Mouse (Mus musculus) ovary, adult 18-20 months (tissue): ENCODE data around the gene Mef2d.

Experiments used
- DNase-seq: peaks from one replicate; pipeline ENCODE4 v3.0.0; 2022; ENCODE audit warnings: low spot score, mixed read lengths

The Mef2d gene

DNA sequence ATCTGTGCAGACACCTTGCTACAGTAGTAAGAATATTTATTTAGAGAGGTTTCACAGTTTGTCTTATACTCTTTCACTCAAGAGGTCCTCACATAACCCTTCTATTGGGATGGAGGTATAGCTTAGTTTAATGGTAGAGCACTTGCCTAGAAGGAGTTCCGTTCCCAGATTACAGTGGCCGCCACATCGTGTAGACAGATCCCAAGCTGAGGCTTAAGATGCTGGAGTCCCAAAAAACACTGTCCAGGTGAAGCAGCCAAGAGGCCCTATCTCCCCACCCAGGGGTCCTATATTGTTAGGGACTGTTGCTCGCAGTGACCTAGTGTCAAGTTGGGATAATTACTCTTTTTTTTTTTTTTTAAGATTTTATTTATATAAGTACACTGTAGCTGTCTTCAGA is 36.8 kb downstream of the Mef2d start:
- no peak for DNase-seq

DNA sequence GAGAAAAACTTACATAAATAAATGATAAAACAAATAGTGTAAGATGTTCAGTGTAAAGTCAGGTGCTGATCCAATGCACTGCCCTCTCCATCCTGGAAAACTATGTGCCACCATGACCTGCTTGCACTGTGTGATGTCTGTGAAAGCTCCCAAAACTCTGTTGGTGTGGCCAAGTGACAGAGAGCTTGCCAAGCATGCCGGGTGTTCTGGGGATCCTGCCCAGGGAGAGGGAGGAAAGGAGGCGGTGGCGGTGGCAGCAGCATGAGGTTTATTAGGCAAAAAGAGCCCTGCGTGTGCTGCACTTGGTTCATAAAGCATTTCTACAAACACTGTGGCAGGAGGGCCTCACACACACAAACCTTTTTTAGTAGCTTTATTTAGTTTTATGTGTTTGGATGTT is 39.2 kb downstream of the Mef2d start:
- no peak for DNase-seq

DNA sequence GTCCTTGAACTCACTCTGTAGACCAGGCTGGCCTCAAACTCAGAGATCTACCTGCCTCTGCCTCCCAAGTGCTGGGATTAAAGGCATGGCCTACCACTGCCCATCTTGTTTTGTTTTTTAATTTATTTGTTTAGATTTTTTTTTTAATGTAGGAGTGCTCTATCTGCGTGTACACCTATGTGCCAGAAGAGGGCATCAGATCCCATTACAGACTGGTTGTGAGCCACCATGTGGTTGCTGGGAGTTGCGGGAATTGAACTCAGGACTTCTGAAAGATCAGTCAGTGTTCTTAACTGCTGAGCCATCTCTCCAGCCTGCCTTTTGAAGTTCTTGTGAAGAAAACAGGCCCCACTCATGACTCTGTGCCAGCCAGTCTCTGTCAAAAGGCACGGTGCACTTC is 44.3 kb downstream of the Mef2d start:
- no peak for DNase-seq

DNA sequence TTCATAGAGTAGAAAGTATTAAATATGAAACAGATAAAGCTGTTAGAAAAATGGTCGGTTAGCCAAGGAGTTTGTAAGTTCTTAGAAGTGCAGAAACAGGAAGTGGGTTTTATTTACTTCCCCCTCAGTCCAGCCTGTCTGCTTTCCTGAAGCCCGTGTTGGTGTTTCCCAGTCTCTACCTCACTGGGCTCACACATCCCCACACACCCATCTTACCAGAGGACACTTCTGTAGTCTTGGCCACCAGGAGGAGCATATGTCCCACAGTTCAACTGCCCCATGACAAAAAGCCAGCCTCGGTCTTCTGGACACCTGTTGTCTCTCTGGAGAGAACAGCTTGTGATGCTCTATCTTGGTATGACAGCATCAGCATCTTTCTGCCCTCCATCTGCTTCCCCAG is 49.0 kb downstream of the Mef2d start:
- DNase-seq, result no peak

DNA sequence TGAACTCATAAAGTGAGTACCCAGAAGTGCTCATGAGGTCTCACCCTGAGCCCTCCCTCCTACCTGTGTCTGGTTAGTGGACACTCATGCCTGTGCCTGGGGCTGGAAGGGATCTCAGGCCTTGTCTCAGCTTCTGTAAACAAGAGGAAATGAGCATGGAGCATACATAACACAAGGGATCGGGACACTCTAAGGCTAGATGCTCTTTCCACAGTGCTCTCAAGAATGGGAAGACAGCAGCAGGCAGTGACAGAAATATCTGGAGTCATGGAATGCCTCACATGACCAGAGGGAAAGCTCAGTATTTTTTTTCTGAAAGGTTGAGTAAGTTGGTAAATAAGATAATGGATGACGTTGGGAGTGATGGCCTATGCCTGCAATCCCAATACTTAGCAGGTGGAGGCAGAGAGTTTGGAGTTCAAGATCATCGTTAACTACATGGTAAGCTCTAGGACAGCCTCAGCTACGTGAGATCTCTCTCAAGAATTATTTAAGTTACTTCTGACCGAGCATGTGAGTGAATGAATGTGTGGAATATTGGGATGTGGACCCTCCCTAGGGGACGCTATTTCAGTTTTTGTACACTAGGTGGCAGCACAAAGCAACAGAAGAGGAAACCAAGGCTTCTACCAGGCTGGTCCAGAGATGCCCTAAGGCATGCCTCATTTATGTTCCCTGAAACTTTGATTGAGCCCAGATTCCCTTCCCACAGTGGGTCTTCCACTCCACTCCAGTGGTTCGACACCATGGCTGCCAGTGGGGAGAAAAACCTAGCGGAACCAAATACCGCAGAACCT is 49.8 kb downstream of the Mef2d start:
- DNase-seq, result no peak

DNA sequence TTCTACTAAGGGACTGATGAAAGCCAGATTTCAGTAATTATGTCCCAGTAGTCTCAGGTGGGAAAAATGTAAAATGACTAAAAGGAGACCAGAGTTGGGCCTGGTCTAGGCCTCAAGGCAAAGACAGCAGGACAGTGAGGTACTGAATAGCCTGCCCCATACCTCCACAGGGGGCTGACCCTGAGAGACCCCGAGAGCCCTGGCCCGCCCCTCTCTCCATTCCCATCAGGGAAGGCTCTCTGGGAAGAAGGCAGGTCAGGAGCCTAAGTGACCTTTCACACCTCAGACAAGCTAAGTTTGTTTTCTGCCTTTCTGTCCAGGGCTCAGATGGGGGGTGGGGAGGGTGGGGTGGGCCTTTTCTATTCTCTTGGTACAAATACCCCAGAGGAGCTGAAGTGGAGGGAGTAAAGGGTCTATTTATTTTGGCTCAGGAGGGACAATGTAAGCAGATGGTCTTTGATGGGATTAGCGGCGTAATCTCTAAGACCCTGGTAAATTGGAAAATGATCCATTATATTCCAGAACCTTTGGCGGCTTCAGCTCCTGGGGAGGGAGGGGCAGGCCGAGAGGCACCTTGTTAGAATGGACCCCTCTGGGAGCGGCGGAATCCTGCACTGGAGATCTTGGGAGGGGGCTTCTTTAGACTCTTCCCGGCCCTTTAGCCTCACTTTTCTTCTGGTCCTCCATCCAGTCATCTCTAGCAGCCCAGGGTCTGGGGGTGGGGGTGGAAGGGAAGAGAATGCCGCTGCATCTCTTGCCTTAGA is 55.8 kb downstream of the Mef2d start:
- no peak for DNase-seq

DNA sequence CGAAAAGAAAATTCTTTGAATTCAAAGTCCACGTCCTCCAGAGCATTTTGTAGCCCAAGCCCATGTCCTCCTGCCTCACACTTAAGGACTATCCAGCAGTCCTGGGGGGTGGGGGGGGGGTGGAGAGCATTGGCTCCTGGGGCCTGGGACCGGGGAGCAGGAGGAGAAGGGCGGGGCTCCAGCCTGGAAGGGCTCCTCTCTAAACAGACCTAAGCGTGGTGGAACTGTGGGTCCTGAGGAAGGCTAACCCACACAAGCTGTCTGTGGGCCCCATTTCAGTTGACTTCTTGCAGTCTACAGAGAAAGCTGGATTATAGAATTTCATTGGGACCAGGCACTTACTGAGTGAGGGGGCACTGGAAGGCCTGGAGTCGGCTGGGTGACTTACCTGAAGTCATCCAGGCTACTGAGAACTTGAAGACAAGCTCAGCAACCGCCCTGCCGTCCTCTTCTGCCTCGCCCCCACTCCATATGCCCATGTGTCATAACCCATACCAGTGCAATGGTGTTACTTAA is 56.4 kb downstream of the Mef2d start:
- no peak for DNase-seq

DNA sequence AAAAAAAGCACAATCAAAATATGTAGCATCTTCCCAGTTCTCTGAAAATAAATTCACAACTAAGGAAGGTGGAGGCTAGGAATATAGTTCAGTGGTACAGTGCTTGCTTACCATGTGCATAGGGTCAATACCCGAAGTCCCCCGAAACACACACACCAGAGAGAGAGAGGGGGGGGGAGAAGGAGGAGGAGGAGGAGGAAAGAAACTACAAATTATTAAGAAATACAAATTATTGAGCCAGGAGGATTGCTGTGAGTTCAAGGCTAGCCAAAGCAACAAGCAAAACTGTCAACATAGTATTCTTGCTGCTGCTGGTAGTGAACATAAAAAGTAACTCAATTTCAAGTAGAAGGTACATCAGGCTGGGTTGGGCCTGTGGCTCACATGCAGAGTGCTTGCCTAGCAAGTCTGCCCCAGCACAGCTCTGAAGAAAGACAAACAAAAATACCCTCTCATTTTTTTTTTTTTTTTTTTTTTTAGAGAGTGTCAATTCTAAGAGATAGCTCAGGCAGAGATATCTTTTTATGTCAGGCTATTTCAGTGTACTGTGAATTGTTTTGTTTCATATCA is 57.5 kb downstream of the Mef2d start:
- no peak for DNase-seq

DNA sequence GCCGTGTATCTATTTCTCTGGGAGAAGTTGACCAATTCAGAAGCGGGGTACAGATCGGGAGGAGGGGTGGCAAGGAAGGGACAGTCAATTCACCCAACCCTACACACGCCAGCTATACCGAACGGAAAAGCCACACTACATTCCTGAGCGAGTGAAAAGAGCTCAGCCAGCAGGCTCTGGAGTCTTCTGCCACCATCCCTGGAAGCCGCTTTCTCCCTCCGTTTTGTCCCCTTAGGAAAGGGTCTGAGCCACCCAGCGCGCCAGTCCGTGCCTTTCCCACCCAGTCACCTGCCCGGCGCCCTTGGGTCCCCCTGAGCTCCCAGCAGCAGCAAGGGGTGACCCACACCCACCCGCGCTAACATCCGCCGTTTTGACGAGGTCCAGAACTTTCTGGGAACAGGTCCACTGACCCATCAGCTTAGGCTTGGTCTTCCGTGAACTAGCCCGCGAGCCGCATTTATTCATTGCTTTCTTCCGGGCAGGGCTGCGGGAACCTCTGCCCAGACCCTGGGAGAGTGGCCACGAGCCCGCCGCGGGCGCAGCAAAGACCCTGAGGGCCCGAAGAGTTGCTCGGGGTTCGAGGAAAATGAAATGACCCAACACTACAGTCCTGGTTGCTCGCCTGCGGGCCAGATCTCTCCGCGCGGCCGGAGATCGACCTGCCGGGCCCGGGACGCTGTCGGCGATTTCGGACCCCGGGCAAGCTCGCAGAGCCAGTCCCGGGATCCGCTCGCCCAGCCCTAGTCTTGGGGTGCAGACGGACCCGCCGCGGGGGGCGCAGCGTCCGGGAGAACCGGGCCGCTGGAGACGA is 58.2 kb downstream of the Mef2d start:
- DNase-seq, result no peak

DNA sequence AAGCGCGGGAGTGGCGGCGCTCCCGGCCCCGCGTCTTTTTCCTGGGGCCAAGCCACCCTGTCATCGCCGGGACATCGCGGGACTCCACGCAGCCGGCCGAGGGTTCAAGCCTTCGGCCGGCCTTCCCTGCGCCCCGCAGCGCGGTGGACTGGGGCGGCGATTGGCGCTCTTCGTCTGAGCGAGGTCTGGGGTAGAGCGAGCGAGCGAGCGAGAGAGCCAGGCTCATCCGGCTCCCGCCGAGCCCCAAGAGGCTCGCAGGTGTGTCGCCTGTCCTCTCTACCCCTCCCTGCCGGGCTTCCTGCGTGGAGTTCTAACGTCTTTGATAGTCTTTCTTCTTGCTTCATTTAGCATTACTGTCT is 58.8 kb downstream of the Mef2d start:
- DNase-seq, result no peak

DNA sequence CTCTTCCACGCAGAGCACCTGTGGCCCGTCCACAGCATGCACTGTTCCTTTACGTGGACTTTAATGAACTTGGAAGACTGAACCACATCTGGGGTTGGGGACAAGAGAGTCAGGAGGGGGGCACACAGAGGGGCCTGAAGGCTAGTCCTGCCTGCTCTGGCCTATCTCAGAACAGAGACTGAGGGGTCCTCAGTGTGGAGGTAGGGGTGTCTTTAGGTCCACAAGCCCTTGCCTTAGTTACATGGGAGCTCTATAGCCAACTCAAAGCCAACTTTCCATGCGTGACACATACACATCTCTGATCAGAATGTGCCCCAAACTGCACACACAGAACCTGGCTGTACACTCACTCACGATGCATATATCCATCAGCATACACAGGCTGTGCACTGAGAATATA is 59.5 kb downstream of the Mef2d start:
- DNase-seq, result no peak

DNA sequence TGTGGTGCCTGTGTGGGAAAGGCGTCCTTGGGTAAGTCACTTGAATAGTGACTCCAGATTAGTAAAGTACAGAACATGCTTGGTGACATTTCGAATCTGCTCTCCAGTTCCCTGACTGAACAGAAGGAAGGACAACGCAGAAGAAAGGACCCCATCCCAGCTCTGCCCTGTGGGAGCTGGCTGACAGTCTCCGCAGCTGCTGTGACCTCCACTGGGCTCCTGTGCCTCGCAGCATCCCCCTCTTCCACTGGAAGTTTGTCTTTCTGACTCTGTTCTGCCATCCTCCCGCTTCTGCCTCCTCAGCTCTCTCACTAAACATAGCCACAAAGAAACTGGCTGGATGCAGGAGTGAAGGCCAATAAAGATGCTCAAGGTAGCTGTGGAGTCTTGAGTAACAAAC is 60.8 kb downstream of the Mef2d start:
- DNase-seq, result no peak

DNA sequence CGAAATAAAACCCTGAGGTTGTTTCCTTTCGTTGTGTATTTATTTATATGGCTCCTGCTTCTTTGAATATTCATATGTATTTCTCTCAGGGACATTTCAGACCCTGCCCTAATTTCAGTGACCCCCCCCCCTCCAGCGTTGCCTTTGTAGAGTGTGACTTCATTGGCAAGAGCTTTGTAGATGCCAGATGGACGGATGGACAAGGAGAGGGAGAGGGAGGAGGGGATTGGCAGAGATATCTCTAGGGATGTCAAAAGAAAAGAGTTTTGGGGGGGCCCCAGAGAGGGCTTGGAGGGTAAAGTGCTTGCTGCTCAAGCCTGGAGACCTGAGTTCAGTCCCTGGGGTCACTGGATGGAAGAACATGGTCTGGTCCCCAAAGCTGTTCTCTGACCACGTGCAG is 61.3 kb downstream of the Mef2d start:
- DNase-seq, result no peak

DNA sequence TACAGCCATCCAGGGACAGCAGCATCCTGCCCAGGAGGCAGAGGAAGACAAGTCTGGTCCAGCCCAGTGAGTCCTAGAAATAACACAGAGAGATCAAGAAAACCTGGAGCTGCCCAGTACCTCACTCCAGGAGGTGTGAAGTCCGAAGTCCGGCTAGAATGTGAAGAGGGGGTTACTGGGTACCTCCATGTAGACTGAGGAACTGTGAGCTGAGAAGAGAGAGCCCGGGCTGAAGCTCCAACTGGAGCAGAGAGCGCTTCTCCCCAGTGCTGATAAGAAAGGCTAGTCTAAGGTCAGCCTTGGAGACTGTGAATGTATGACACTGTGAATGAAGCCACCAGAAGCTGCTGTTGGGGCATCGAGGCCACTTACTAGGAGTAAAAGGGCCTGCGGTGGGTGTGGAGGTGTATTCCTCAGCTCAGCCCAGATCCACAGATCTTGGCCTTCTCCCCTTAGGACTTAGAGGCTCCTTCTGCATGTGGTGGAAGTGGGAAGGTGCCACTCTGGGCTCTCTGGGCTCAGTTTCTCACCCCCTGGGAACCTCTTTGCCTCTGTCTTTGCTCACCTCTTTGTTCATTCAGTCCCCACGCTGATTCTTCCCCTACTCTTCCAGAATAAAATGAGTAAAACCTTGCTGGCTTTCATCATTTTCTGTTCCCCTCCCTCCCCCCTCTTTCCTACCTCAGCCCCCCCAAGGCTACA is 62.0 kb downstream of the Mef2d start:
- no peak for DNase-seq

DNA sequence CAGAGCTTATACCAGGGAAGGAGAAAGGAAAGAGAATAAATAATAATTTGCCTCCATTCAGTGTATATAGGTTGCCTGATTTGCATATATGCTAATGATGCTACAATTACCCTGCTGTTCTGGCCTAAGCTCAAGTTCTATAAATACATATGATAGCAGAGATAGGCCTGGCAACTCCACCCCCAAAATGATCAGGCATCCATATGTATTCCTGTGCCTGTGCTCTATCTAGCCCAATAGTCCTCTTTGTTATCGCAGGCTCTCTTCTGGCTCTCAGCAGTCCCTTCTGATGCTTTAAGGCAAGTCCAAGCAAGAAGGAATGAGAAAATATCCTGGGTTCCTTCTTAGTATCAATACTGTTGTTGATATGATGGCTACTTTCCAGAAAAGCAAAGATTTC is 62.6 kb downstream of the Mef2d start:
- no peak for DNase-seq

DNA sequence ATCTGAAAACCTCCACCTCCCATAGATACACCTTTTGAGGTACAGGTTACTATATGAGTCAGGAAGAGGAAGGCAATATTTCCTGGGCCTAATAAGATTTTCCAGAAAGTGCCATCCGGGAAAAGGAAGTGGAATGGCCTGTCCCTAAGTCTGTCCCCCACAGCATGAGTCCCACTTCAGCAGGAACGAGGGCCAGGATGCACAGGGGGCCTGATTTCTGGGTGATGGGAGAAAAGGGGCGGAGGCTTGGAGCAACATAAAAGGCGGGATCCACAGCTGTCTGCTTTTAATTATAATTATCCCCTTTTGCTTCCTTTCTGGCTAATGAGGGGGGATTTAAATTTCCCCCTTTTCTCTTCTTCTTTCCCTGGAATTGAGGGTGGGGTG is 63.0 kb downstream of the Mef2d start:
- DNase-seq, result no peak

DNA sequence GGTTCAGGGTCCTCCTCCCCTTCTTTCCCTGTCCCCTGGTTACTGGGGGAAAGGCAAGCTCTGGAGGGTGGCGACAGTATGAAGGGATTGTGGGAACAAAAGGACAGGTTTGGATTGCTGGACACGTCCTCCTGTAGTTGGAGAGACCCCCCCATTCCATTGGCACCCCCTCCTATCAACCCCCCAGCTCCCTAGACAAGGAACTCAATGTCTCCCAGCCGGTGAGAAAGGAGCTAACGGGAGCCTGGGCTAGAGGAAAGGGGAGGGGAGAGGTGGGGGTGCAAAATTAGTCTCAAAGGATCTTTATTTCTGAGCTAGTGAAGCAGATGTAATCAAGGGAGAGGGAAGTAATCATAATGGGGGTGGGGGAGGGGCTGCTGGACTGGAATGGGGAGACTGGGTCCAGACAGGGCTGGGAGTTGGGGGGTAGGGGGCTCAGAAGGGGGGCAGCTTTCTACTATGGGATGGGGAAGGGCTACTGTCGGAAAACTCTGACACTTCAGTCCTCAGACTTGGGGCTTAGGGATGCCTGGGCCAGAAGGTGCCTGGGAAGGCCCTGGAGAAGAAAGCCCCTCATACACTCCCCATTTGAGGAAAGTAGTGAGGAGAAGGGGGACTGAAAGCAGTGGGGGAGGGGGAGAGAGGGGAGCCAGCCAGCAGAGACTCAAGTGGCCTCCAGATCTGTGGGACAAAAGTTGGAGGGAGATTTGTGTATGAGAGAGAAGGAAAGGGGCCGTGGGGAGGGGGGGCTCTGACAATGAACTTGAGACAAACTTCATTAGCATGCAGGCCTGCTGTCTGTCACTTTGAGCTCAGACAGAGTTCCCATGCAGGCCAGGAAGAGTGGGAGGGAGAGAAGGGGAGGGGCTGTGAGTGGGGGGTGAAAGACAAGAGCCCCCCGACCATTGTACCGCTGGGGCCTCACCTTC is 63.7 kb downstream of the Mef2d start:
- DNase-seq, result no peak

DNA sequence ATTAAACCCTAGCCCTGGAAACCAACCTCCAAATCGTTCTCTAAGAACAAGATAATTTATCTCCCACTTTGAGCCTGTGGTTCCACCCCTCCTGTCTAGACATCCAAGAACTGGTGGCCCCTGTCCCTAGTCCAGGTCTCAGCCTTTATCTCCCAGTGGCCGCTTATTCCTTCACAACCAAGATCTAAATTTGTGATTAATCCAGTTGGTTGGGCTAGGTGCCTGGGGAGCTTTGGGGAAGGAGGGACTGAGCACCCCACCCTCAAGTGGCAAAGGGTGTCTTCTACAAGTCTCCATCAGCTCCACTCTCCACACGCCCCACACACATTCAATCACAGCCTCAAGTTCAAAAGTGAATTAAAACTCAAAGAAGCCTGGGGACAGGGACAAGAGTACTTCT is 64.3 kb downstream of the Mef2d start:
- DNase-seq, result no peak

DNA sequence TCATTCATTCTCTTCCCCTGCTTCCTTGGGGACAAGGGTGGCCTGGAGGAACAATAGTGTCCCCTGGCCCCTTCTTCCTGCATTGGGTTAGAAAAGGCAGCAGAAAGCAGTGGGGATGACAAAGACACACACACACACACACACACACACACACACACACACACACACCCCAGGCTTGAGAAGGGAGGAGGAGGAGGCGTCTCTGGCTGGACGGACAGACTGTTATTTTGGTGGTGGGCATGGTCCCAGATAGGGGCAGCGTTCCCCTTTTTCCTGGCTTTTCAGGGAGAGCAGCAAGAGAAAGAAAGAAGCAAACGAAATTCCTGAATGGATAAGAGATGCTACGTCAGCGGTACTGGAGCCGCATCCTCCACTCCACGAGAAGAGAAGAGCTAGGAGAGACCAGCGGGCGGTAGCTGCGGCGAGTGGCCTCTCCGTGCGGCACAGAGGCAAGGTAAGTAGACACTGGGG is 64.8 kb downstream of the Mef2d start:
- DNase-seq, result no peak

DNA sequence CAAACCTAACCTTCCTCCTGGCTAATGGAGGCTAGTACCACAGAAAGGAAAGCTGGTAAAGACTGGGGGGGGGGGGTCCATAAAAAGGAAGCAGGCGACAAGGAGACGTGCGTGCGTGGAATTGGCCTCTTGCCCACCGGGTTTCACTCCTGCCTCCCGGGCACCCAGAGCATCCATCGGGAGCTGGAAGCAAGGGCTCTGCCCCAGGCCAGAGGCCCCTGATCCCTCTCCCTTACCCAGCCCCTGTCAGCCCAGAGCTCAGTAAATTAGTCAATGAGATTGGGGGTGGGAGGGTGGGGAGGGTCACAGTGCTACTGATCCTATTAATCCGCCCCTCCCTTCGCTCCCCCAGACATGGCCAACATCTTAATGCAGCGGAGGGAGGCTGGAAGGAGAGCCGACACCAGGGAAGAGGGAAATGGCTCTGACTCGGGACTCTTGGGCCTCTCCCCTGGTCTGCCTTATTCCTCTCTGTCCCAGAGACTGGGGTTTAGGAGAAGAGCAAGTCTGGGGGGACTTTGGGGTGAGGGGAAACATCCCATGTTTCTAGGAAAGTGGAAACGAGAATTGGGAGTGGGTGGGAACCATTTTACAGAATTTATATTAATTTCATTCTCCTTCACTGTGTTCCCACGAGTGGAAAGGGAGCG is 65.4 kb downstream of the Mef2d start:
- DNase-seq, result no peak
